Mouse (Mus musculus): ENCODE data around the gene Notch1.

- TF ChIP-seq EP300 (IDR thresholded peaks at IDR 0.05; ENCODE audit: low read depth) (no peak), CTCF (IDR thresholded peaks at IDR 0.05; ENCODE audit: low read depth) (peak; percentile 39)
Measured at GRCm38 (mm10) chr2:26445666-26446445, 70.6 kb downstream of the Notch1 start.

All from liver, postnatal 0 days (tissue).